Mouse (Mus musculus) heart, embryonic 14.5 days (tissue): ENCODE results near the gene Gm1113. TPM values are rescaled to one million over a fixed set of nuclear protein-coding genes. Genes with fewer than 3 reads are reported as not detected.

ENCODE experiments used
- ATAC-seq: fragments of 200-750 bp; cut with Nextera tagmentation; 2 replicates; pipeline ENCODE4 v1.8.0; 2017; ENCODE audit warnings: low read depth, moderate TSS enrichment; ENCODE audit not compliant: insufficient number of reproducible peaks, insufficient read depth, low FRiP score
- H3K27ac ChIP-seq, 2 experiments: fragments of 200-500 bp in 1 of 2; fragments of 300-500 bp in 1 of 2; sonication (generic) in 1 of 2; replicated peaks in 1 of 2; 2 replicates each; pipeline ENCODE4 v1.5.1; 2012 to 2014; ENCODE audit warnings: low read depth in 2 of 2, low read length in 2 of 2, control low read depth in 1 of 2, mild to moderate bottlenecking in 1 of 2, mixed read lengths in 1 of 2; ENCODE audit not compliant: control insufficient read depth in 1 of 2, insufficient read depth in 1 of 2
- H3K27me3 ChIP-seq: fragments of 300-500 bp; sonication (generic); 2 replicates; pipeline ENCODE4 v1.6.1; 2014; ENCODE audit warnings: mild to moderate bottlenecking, low read length, control low read depth; ENCODE audit not compliant: control insufficient read depth, insufficient read depth
- H3K36me3 ChIP-seq: fragments of 300-500 bp; sonication (generic); 2 replicates; pipeline ENCODE4 v1.6.1; 2014; ENCODE audit warnings: mild to moderate bottlenecking, control low read depth, low read length, mixed read lengths; ENCODE audit not compliant: control insufficient read depth, insufficient read depth
- H3K4me1 ChIP-seq, 2 experiments: fragments of 200-500 bp in 1 of 2; fragments of 300-500 bp in 1 of 2; sonication (generic) in 1 of 2; 2 replicates each; pipeline ENCODE4 v1.6.1; 2012 to 2014; ENCODE audit warnings: low read length in 2 of 2, control low read depth in 1 of 2, mixed read lengths in 1 of 2; ENCODE audit not compliant: control insufficient read depth in 2 of 2, insufficient read depth in 2 of 2
- H3K4me2 ChIP-seq: fragments of 300-500 bp; sonication (generic); 2 replicates; pipeline ENCODE4 v1.6.1; 2014; ENCODE audit warnings: mild to moderate bottlenecking, low read length
- H3K4me3 ChIP-seq, 2 experiments: fragments of 200-500 bp in 1 of 2; fragments of 300-500 bp in 1 of 2; sonication (generic) in 1 of 2; 2 replicates each; pipeline ENCODE4 v1.5.1; 2012 to 2014; ENCODE audit warnings: low read length in 2 of 2, mild to moderate bottlenecking in 2 of 2, control low read depth in 1 of 2, low read depth in 1 of 2, moderate library complexity in 1 of 2; ENCODE audit not compliant: control insufficient read depth in 1 of 2, insufficient read depth in 1 of 2
- H3K9ac ChIP-seq: fragments of 300-500 bp; sonication (generic); 2 replicates; pipeline ENCODE4 v1.6.1; 2014; ENCODE audit warnings: mild to moderate bottlenecking, low read length
- H3K9me3 ChIP-seq: fragments of 300-500 bp; sonication (generic); 2 replicates; pipeline ENCODE4 v1.6.1; 2016; ENCODE audit warnings: low read length, control low read depth; ENCODE audit not compliant: control insufficient read depth
- WGBS: fragments of 180-500 bp; shearing (Covaris S2); extraction: QIAGEN DNeasy Blood & Tissue Kit; methylation state at CpG from one replicate; pipeline ENCODE4 v1.1.7; 2014; 5-methylcytosine and 5-hydroxymethylcytosine counted together
- polyA plus RNA-seq: library from polyadenylated mRNA; unstranded; fragments of >200 nt; fragmentation: Nextera tagmentation; extraction: Ambion mirVana; gene quantifications from 2 replicates; pipeline ENCODE4 v1.2.1, GENCODE M21; 2014

Gm1113 gene
- polyA plus RNA-seq, 1 experiment from 2014 or later: not detected

DNA sequence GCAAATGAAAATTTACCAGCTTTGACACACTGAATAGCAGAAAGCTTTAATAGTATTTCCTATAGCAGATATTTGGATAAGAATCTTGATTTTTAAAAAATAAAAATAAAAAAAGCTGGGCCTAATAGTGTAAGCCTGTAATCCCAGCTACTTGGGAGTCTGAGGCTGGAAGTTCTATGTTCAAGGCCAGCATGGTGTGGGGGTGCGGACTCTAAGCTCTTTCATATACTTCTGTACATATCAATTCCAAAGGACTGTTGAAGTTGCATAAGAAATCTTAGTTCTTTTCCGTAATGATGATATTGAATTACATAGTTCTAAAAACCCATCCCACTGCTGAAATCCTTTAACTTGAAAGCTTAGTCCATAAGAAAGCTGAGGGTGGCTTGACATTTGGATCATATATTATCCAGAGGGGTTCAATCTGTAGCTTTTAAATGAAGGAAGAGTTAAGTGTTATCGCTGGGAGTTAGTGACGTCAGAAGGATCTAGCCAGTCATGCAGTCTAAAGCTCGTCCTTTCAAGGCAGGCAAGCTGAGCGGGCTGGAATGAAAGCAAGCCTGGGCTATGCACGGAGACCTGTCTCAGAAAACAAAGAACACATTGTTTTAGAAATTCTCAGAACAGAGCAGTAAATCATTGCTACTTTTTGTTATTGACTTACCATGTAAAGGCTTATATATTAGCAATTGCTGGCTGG lies 24.9 kb downstream of the Gm1113 start:
- H3K27ac ChIP-seq: no peak overlapping the region
- H3K4me3 ChIP-seq: no peak overlapping the region
- no peak for ATAC-seq
- WGBS: 66% methylated on average over 7 of the region's 7 CpGs
- no peaks in the 10 kb centered on the region for H3K4me1 ChIP-seq
- no peaks in the 10 kb centered on the region for H3K27me3 ChIP-seq
- H3K36me3 ChIP-seq: peaks cover 45% of the 10 kb centered on the region
- H3K9me3 ChIP-seq: no peaks in the 10 kb centered on the region
- H3K9ac ChIP-seq: no peak overlapping the region
- H3K4me2 ChIP-seq: no peak overlapping the region

DNA sequence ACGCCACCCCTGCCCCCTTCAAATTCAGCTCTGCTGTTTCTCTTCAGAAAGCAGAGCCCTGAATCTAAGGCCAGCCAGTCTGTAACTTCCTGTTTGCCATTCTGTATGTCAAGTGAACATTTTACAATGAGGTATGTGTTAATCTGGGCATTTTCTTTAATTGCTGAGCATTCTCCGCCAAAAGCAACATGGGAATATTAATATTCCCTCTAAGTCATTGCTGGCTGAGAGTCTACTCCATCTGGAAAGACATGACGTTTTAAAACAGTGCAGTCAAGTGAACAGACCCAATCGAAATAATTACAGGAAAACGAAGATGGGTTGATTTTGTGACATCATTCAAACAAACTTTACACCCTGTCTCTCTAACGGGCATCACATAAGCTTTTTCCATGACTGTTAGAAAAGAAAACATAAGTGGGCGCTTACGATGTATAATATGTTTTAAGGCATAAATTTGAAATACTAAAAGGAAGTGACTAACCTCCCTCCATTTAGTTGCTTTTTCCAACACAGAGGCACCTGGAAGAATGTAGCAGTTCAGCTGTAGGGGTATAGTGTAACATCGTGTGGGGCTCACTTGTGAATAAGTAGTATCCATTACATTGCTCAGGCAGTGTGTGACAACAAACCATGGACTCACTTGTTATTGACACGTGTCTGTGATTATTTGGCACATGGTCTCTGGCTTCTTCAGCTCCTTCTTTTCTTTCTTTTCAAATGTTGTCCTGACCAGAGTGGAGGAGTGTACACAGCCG lies 26.8 kb downstream of the Gm1113 start:
- WGBS: 77% methylated on average over 11 of the region's 11 CpGs
- no peak overlapping the region for H3K4me3 ChIP-seq
- H3K9ac ChIP-seq: no peak overlapping the region
- H3K9me3 ChIP-seq: no peaks in the 10 kb centered on the region
- peaks cover 61% of the 10 kb centered on the region for H3K36me3 ChIP-seq
- H3K27me3 ChIP-seq: no peaks in the 10 kb centered on the region
- ATAC-seq: no peak
- no peak overlapping the region for H3K27ac ChIP-seq
- no peaks in the 10 kb centered on the region for H3K4me1 ChIP-seq
- H3K4me2 ChIP-seq: no peak overlapping the region

GRCm38 (mm10) chr9:35488496-35488895 lies 29.6 kb downstream of the Gm1113 start:
- Histone ChIP-seq H3K4me1 (no peaks in the 10 kb centered on the region; a peak in 1 of 4 replicates), H3K9me3 (no peaks in the 10 kb centered on the region), H3K27me3 (no peaks in the 10 kb centered on the region), H3K4me3 (no peak overlapping the region), H3K27ac (no peak overlapping the region), H3K4me2 (no peak overlapping the region), H3K36me3 (peaks cover 65% of the 10 kb centered on the region), H3K9ac (no peak overlapping the region)
- no peak for ATAC-seq
- WGBS: 85% methylated on average over 4 of the region's 4 CpGs

DNA sequence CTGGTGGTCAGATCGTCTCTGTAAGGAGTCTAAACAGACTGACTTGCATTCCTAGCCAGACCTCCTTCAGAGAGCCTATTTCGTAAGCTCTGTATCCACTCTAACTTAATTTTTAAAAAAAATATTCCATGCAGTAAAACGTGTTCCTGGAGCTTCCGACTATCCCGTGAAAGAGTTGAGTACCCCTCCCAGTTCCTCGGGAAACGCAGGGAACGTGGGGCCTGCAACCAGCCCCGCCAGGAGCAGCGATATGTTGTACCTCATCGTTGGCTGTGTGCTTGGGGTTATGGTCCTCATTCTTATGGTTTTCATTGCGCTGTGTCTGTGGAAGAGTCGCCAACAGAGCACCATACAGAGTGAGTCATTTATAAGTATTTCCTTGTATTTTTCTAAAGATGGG lies 31.5 kb downstream of the Gm1113 start:
- H3K9me3 ChIP-seq: no peaks in the 10 kb centered on the region
- WGBS: 90% methylated on average over 13 of the region's 13 CpGs
- H3K27ac ChIP-seq: no peak overlapping the region
- peaks cover 3 to 11% of the 10 kb centered on the region in 2 experiments for H3K4me1 ChIP-seq
- no peak for ATAC-seq
- H3K27me3 ChIP-seq: no peaks in the 10 kb centered on the region
- H3K9ac ChIP-seq: no peak overlapping the region
- H3K4me2 ChIP-seq: no peak overlapping the region
- peaks cover 68% of the 10 kb centered on the region for H3K36me3 ChIP-seq
- no peak overlapping the region for H3K4me3 ChIP-seq

DNA sequence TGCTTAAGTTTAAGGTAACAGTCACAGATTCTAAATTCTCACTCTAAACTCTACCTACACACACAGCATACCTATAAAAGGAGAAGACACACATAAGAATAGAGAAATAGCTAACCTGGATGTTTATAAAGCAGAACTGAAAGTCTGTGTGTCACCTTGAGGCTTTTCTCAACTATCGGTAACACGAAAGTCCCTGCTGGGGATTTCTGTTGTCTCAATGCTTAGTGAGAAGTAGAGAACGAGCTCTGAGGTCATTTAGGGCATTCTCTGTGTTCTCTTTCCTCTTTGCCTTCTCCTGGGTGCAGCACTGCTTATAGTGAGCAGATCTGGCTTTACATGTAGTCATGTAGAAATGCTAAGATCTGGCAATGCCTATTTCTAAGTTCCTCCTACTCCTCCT lies 34.1 kb downstream of the Gm1113 start:
- no peaks in the 10 kb centered on the region for H3K27me3 ChIP-seq
- WGBS: 80% methylated on average over 3 of the region's 3 CpGs
- no peaks in the 10 kb centered on the region for H3K9me3 ChIP-seq
- H3K9ac ChIP-seq: no peak overlapping the region
- H3K27ac ChIP-seq: no peak overlapping the region
- H3K36me3 ChIP-seq: peaks cover 70% of the 10 kb centered on the region
- peaks cover 3 to 12% of the 10 kb centered on the region in 2 experiments for H3K4me1 ChIP-seq
- no peak overlapping the region for H3K4me3 ChIP-seq
- no peak for ATAC-seq
- H3K4me2 ChIP-seq: no peak overlapping the region

DNA sequence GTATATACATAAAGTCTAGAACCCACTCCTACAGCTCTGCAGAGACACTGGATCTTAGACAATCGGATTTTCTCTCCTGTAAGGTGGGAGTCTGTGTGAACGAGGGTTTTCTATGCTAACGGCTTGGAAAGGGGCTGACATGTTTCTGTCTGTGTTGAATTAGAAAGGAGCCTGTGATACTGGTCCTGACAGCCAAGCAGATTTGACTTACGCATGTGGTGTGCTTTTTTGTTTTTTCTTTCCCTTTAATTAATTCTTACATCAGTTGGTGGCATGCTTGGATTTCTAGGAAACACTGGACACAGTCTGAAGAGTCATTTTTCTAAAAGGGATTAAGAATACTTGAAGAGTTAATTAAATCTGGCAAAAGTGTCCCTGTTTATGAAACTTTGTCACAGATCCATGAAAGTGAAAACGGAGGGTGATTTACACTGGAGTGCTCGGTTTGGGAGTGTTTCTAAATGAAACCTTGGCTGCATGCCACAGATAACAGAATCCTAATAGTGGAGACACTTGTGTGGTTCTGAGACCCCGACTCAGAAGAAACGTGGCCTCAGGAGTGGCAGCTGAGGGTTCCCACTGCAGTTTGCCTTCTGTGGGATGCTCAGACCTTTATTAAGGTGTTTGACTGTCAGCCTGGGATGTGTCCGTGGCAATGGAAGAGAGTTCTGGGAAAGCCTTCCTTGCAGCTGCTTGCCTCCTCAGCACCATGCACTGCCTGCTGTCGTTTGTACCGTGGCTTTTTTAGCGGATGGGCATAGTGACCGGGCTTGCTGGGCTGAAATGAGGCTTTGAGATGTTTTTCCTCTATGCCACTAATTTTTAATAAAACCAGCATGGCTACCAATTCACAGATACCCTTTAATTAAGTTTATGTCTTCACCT lies 35.8 kb downstream of the Gm1113 start:
- Histone ChIP-seq H3K9me3 (no peaks in the 10 kb centered on the region), H3K4me2 (0 out of 2 replicates have a peak overlapping the region, but pooled peaks have one; percentile 4), H3K4me3 (no peak overlapping the region), H3K9ac (peak overlapping the region; percentile 21; the same call in 1 of the 2 replicates), H3K4me1 (peaks cover 3 to 12% of the 10 kb centered on the region in 2 experiments), H3K27me3 (no peaks in the 10 kb centered on the region), H3K36me3 (peaks cover 69% of the 10 kb centered on the region), H3K27ac (no peak overlapping the region)
- no peak for ATAC-seq
- WGBS: 51% methylated on average over 13 of the region's 13 CpGs

DNA sequence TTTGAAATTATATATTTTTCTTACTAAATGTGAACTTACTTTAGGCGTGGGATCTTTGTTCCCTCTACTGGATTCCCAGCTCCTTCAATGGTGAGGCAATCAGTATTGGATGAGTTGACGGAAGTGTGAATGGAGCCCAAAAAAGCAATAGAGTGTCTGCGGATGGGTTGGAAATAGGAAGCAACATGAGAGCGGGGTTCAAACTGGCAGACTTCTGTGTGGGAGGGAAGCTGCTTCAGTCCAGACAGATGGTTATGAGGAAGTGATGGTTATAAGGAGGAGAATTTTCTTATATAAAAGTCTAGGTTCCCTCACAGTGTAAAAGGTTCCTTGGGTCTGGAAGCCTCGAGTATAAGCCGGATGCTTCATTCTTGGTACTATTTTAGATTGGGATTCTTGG lies 38.6 kb downstream of the Gm1113 start:
- Histone ChIP-seq H3K9ac (no peak overlapping the region), H3K4me3 (no peak overlapping the region), H3K4me2 (no peak overlapping the region), H3K27me3 (no peaks in the 10 kb centered on the region), H3K36me3 (peaks cover 60% of the 10 kb centered on the region), H3K4me1 (peaks cover 3 to 12% of the 10 kb centered on the region in 2 experiments), H3K27ac (no peak overlapping the region), H3K9me3 (no peaks in the 10 kb centered on the region)
- WGBS: 89% methylated on average over 6 of the region's 6 CpGs
- no peak for ATAC-seq
